Mouse (Mus musculus) myocyte (in vitro differentiated cells): ENCODE results near the gene Atraid.

Experiments used
- CEBPB ChIP-seq: IDR thresholded peaks from 2 replicates; pipeline ENCODE4 v1.6.1; 2011; ENCODE audit warnings: mild to moderate bottlenecking, moderate library complexity; ENCODE audit not compliant: poor library complexity, insufficient read depth, severe bottlenecking
- MAX ChIP-seq: IDR thresholded peaks from one replicate; pipeline ENCODE4 v1.6.1; 2011; ENCODE audit warnings: low read depth, mild to moderate bottlenecking, control low read depth
- MYOD1 ChIP-seq, 3 experiments: IDR thresholded peaks; one replicate each; pipeline ENCODE4 v1.6.1; 2011; ENCODE audit warnings: control low read depth in 2 of 3, low read depth in 2 of 3, mild to moderate bottlenecking in 2 of 3, moderate library complexity in 1 of 3; ENCODE audit not compliant: insufficient read length in 2 of 3, control insufficient read depth in 1 of 3
- POLR2A ChIP-seq: IDR thresholded peaks from one replicate; pipeline ENCODE4 v1.6.1; 2011; ENCODE audit warnings: low read depth, mild to moderate bottlenecking, control low read depth, moderate library complexity; ENCODE audit not compliant: insufficient read length
- POLR2AphosphoS2 ChIP-seq: IDR thresholded peaks from one replicate; pipeline ENCODE4 v1.6.1; 2011; ENCODE audit warnings: low read depth, control low read depth; ENCODE audit not compliant: insufficient read length
- SRF ChIP-seq: IDR thresholded peaks from one replicate; pipeline ENCODE4 v1.6.1; 2011; ENCODE audit warnings: low read depth; ENCODE audit not compliant: control insufficient read depth, insufficient read length
- TCF3 ChIP-seq: IDR thresholded peaks from one replicate; pipeline ENCODE4 v1.6.1; 2011; ENCODE audit warnings: low read depth, control low read depth; ENCODE audit not compliant: insufficient read length
- USF1 ChIP-seq: IDR thresholded peaks from one replicate; pipeline ENCODE4 v1.6.1; 2011; ENCODE audit warnings: low read depth, mild to moderate bottlenecking, control low read depth, moderate library complexity

- TF ChIP-seq POLR2A: no peak
- no peak for TF ChIP-seq USF1
- TF ChIP-seq MYOD1 (IDR thresholded peaks at IDR 0.05; ENCODE audit: control insufficient read depth in 1 of 3, insufficient read length in 2 of 3, low read depth in 2 of 3): no peak
- no peak for TF ChIP-seq MAX
- TF ChIP-seq POLR2AphosphoS2: no peak
- no peak for TF ChIP-seq TCF3
- no peak for TF ChIP-seq CEBPB
- TF ChIP-seq SRF: no peak
Measured at GRCm38 (mm10) chr5:31012737-31013136, 35.4 kb upstream of the Atraid start.
